Mouse (Mus musculus): Measurements from ENCODE around the gene Bst2. TPM values are rescaled to one million over a fixed set of nuclear protein-coding genes. Genes with fewer than 3 reads are reported as not detected.

Gene Bst2
- polyA plus RNA-seq, 1 experiment from 2014 or later: 85.5 TPM

GRCm38 (mm10) chr8:71497077-71497645, 40.1 kb downstream of the Bst2 start:
- 95% methylated on average over 1 of the region's 1 CpGs for WGBS
- H3K4me3 ChIP-seq (ENCODE audit: low read depth, low read length): no peak overlapping the region
- peaks cover 3% of the 10 kb centered on the region for H3K4me1 ChIP-seq (replicated peaks; ENCODE audit: control insufficient read depth, insufficient read depth, low read length)
- H3K9me3 ChIP-seq (ENCODE audit: control insufficient read depth): no peaks in the 10 kb centered on the region
- H3K27ac ChIP-seq (ENCODE audit: low read depth, low read length): 0 out of 2 replicates have a peak overlapping the region, but pooled peaks have one; percentile 7
- H3K36me3 ChIP-seq (ENCODE audit: control insufficient read depth, insufficient read depth): peaks cover 14% of the 10 kb centered on the region; the same call in 1 of the 2 replicates
- no peaks in the 10 kb centered on the region for H3K27me3 ChIP-seq (replicated peaks; ENCODE audit: control insufficient read depth, insufficient read depth, low read length)
- no peak for ATAC-seq
- TF ChIP-seq CTCF (IDR thresholded peaks at IDR 0.05; ENCODE audit: low read depth): no peak
- H3K4me2 ChIP-seq (replicated peaks; ENCODE audit: low read depth): no peak overlapping the region
- no peak overlapping the region for H3K9ac ChIP-seq (ENCODE audit: low read depth, low read length)

GRCm38 (mm10) chr8:71496481-71496880, 40.8 kb downstream of the Bst2 start:
- H3K36me3 ChIP-seq (ENCODE audit: control insufficient read depth, insufficient read depth): peaks cover 21% of the 10 kb centered on the region; the same call in 1 of the 2 replicates
- TF ChIP-seq CTCF (IDR thresholded peaks at IDR 0.05; ENCODE audit: low read depth): peak; percentile 57

GRCm38 (mm10) chr8:71495811-71496210, 41.4 kb downstream of the Bst2 start:
- H3K4me3 ChIP-seq (ENCODE audit: low read depth, low read length): no peak overlapping the region
- ATAC-seq: no peak
- no peak overlapping the region for H3K9ac ChIP-seq (ENCODE audit: low read depth, low read length)
- no peak for TF ChIP-seq CTCF (IDR thresholded peaks at IDR 0.05; ENCODE audit: low read depth)
- H3K4me2 ChIP-seq (replicated peaks; ENCODE audit: low read depth): no peak overlapping the region
- H3K27me3 ChIP-seq (replicated peaks; ENCODE audit: control insufficient read depth, insufficient read depth, low read length): no peaks in the 10 kb centered on the region
- peaks cover 27% of the 10 kb centered on the region; the same call in 1 of the 2 replicates for H3K36me3 ChIP-seq (ENCODE audit: control insufficient read depth, insufficient read depth)
- H3K4me1 ChIP-seq (replicated peaks; ENCODE audit: control insufficient read depth, insufficient read depth, low read length): peaks cover 3% of the 10 kb centered on the region
- peak overlapping the region; percentile 64 for H3K27ac ChIP-seq (ENCODE audit: low read depth, low read length)
- 70% methylated on average over 5 of the region's 5 CpGs for WGBS
- H3K9me3 ChIP-seq (ENCODE audit: control insufficient read depth): no peaks in the 10 kb centered on the region

More at GRCm38 (mm10) chr8:71496481-71496880, 40.8 kb downstream of the Bst2 start:
- H3K4me1 ChIP-seq (replicated peaks; ENCODE audit: control insufficient read depth, insufficient read depth, low read length): peaks cover 3% of the 10 kb centered on the region
- 42% methylated on average over 11 of the region's 11 CpGs for WGBS
- H3K9ac ChIP-seq (ENCODE audit: low read depth, low read length): no peak overlapping the region
- H3K9me3 ChIP-seq (ENCODE audit: control insufficient read depth): no peaks in the 10 kb centered on the region
- no peak overlapping the region for H3K4me3 ChIP-seq (ENCODE audit: low read depth, low read length)
- no peak overlapping the region for H3K4me2 ChIP-seq (replicated peaks; ENCODE audit: low read depth)
- 0 out of 2 replicates have a peak overlapping the region, but pooled peaks have one; percentile 7 for H3K27ac ChIP-seq (ENCODE audit: low read depth, low read length)
- H3K27me3 ChIP-seq (replicated peaks; ENCODE audit: control insufficient read depth, insufficient read depth, low read length): no peaks in the 10 kb centered on the region
- no peak for ATAC-seq

GRCm38 (mm10) chr8:71495039-71495438, 42.2 kb downstream of the Bst2 start:
- WGBS: 24% methylated on average over 16 of the region's 16 CpGs
- Histone ChIP-seq H3K27ac (ENCODE audit: low read depth, low read length) (no peak overlapping the region), H3K36me3 (ENCODE audit: control insufficient read depth, insufficient read depth) (peaks cover 27% of the 10 kb centered on the region; the same call in 1 of the 2 replicates), H3K4me3 (ENCODE audit: low read depth, low read length) (no peak overlapping the region), H3K27me3 (replicated peaks; ENCODE audit: control insufficient read depth, insufficient read depth, low read length) (no peaks in the 10 kb centered on the region), H3K9me3 (ENCODE audit: control insufficient read depth) (no peaks in the 10 kb centered on the region), H3K4me1 (replicated peaks; ENCODE audit: control insufficient read depth, insufficient read depth, low read length) (peaks cover 3% of the 10 kb centered on the region), H3K4me2 (replicated peaks; ENCODE audit: low read depth) (no peak overlapping the region), H3K9ac (ENCODE audit: low read depth, low read length) (no peak overlapping the region)
- ATAC-seq: peak; percentile 28; the same call in 1 of the 2 replicates
- peak; percentile 82 for TF ChIP-seq CTCF (IDR thresholded peaks at IDR 0.05; ENCODE audit: low read depth)

GRCm38 (mm10) chr8:71488454-71488853, 48.8 kb downstream of the Bst2 start:
- peak; percentile 90 for ATAC-seq
- peak overlapping the region; percentile 62 for H3K9ac ChIP-seq (ENCODE audit: low read depth, low read length)
- no peaks in the 10 kb centered on the region for H3K27me3 ChIP-seq (replicated peaks; ENCODE audit: control insufficient read depth, insufficient read depth, low read length)
- WGBS: under 1% methylated on average over 22 of the region's 22 CpGs
- peak overlapping the region; percentile 74; the same call in 1 of the 2 replicates for H3K27ac ChIP-seq (ENCODE audit: low read depth, low read length)
- H3K4me1 ChIP-seq (replicated peaks; ENCODE audit: control insufficient read depth, insufficient read depth, low read length): peaks cover 9% of the 10 kb centered on the region
- H3K36me3 ChIP-seq (ENCODE audit: control insufficient read depth, insufficient read depth): peaks cover 19% of the 10 kb centered on the region; the same call in 1 of the 2 replicates
- H3K9me3 ChIP-seq (ENCODE audit: control insufficient read depth): no peaks in the 10 kb centered on the region
- peak overlapping the region; percentile 70 for H3K4me3 ChIP-seq (ENCODE audit: low read depth, low read length)
- TF ChIP-seq CTCF (IDR thresholded peaks at IDR 0.05; ENCODE audit: low read depth): 0 out of 2 replicates have a peak, but pooled peaks have one; percentile 17
- H3K4me2 ChIP-seq (replicated peaks; ENCODE audit: low read depth): peak overlapping the region; percentile 98

- no peaks in the 10 kb centered on the region for H3K9me3 ChIP-seq (ENCODE audit: control insufficient read depth)
- H3K36me3 ChIP-seq (ENCODE audit: control insufficient read depth, insufficient read depth): peaks cover 19% of the 10 kb centered on the region; the same call in 1 of the 2 replicates
- peak within 1 kb of the TSS; percentile 70 for H3K4me3 ChIP-seq (ENCODE audit: low read depth, low read length)
- peaks cover 9% of the 10 kb centered on the region for H3K4me1 ChIP-seq (replicated peaks; ENCODE audit: control insufficient read depth, insufficient read depth, low read length)
- WGBS: under 1% methylated on average over 33 of the region's 33 CpGs
- H3K9ac ChIP-seq (ENCODE audit: low read depth, low read length): peak within 1 kb of the TSS; percentile 62
- H3K27ac ChIP-seq (ENCODE audit: low read depth, low read length): peak within 1 kb of the TSS; percentile 74
- no peak for TF ChIP-seq CTCF (IDR thresholded peaks at IDR 0.05; ENCODE audit: low read depth)
- no peaks in the 10 kb centered on the region for H3K27me3 ChIP-seq (replicated peaks; ENCODE audit: control insufficient read depth, insufficient read depth, low read length)
- peak; percentile 29 for ATAC-seq
- peak within 1 kb of the TSS; percentile 98 for H3K4me2 ChIP-seq (replicated peaks; ENCODE audit: low read depth)
These were observed 49.4 kb downstream of the Bst2 start, which contains the start of gene Gtpbp3 for GRCm38 (mm10) chr8:71487691-71488445. Gene Gtpbp3 (plus strand): TSS chr8:71488103.

All from intestine, postnatal 0 days (tissue).